Mouse (Mus musculus) ES-E14 (cell line): ENCODE measurements at regions not wholly inside any gene's neighbourhood (a gene's known extent, or its start where the extent isn't known, plus 50 kb on each side); places are given as distances from the start of the nearest gene placed in this dataset.
A peak's percentile ranks its signal among the peaks of the same experiment; 100 is the strongest.

Experiments
- DNase-seq: peaks from one replicate; pipeline ENCODE4 v3.0.0-alpha.2; 2013; ENCODE audit warnings: low read depth, low spot score
- H3K27ac ChIP-seq: 2 replicates; pipeline ENCODE4 v1.5.1; 2012; ENCODE audit warnings: low read depth, mild to moderate bottlenecking, low read length, moderate library complexity, mixed read lengths; ENCODE audit not compliant: poor library complexity, insufficient read depth, severe bottlenecking
- H3K36me3 ChIP-seq: 2 replicates; pipeline ENCODE4 v1.6.1; 2012; ENCODE audit warnings: mild to moderate bottlenecking, low read length, moderate library complexity, mixed read lengths; ENCODE audit not compliant: control insufficient read depth, poor library complexity, insufficient read depth, severe bottlenecking
- H3K4me1 ChIP-seq, 2 experiments: fragments of 150-350 bp in 1 of 2; sonication (generic) in 1 of 2; 2 replicates each; pipeline ENCODE4 v1.6.1; 2012; ENCODE audit warnings: low read length in 2 of 2, mild to moderate bottlenecking in 1 of 2, mixed read lengths in 1 of 2; ENCODE audit not compliant: control insufficient read depth in 2 of 2, insufficient read depth in 2 of 2, poor library complexity in 1 of 2
- H3K4me3 ChIP-seq, 2 experiments: fragments of 150-350 bp in 1 of 2; sonication (generic) in 1 of 2; 2 replicates each; pipeline ENCODE4 v1.5.1; 2012; ENCODE audit warnings: low read length in 2 of 2, low read depth in 1 of 2, mild to moderate bottlenecking in 1 of 2, mixed read lengths in 1 of 2; ENCODE audit not compliant: insufficient read depth in 1 of 2, poor library complexity in 1 of 2, severe bottlenecking in 1 of 2
- H3K9ac ChIP-seq: 2 replicates; pipeline ENCODE4 v1.6.1; 2012; ENCODE audit warnings: low read depth, mild to moderate bottlenecking, low read length, mixed read lengths; ENCODE audit not compliant: poor library complexity, insufficient read depth, severe bottlenecking
- H3K9me3 ChIP-seq: fragments of 150-350 bp; sonication (generic); 2 replicates; pipeline ENCODE4 v1.6.1; 2012; ENCODE audit warnings: low read depth, mild to moderate bottlenecking, low read length; ENCODE audit not compliant: control insufficient read depth, insufficient read depth
- CHD2 ChIP-seq: IDR thresholded peaks from 2 replicates; pipeline ENCODE4 v1.6.1; 2014; ENCODE audit warnings: mild to moderate bottlenecking, low read depth, low read length, inconsistent platforms
- HCFC1 ChIP-seq: IDR thresholded peaks from 2 replicates; pipeline ENCODE4 v1.6.1; 2012; ENCODE audit warnings: low read length, inconsistent platforms, borderline replicate concordance; ENCODE audit not compliant: insufficient read depth
- MAFK ChIP-seq: IDR thresholded peaks from 2 replicates; pipeline ENCODE4 v1.6.1; 2014; ENCODE audit warnings: mild to moderate bottlenecking, low read depth, low read length, inconsistent platforms; ENCODE audit not compliant: insufficient read depth
- ZC3H11A ChIP-seq: IDR thresholded peaks from 2 replicates; pipeline ENCODE4 v1.6.1; 2012; ENCODE audit warnings: low read depth, mild to moderate bottlenecking, inconsistent platforms, low read length, borderline replicate concordance
- ZNF384 ChIP-seq: IDR thresholded peaks from 2 replicates; pipeline ENCODE4 v1.6.1; 2012; ENCODE audit warnings: low read depth, low read length, inconsistent platforms
- in situ Hi-C, 2 experiments: fragments of 600-800 bp; cut with MboI; formaldehyde crosslinking; loops; one replicate each; pipeline ENCODE4 v1.15.1; 2025; ENCODE audit warnings: low sequenced_read_pairs in 2 of 2, inconsistent platforms in 1 of 2; ENCODE audit not compliant: unreplicated experiment in 2 of 2

GRCm38 (mm10) chr4:125847568-125847967 is 176.8 kb upstream of the Csf3r start:
- Histone ChIP-seq H3K4me1 (no peaks in the 10 kb centered on the region), H3K9ac (no peak overlapping the region), H3K27ac (no peak overlapping the region), H3K9me3 (no peaks in the 10 kb centered on the region), H3K4me3 (no peak overlapping the region), H3K36me3 (no peaks in the 10 kb centered on the region)
- DNase-seq = no peak
- TF ChIP-seq HCFC1 (no peak), ZC3H11A (no peak), ZNF384 (no peak), MAFK (no peak), CHD2 (no peak)
- in situ Hi-C loops = no loop called here

- in situ Hi-C loops = no loop called here
- Histone ChIP-seq H3K4me1 (no peaks in the 10 kb centered on the region), H3K36me3 (no peaks in the 10 kb centered on the region), H3K9me3 (no peaks in the 10 kb centered on the region), H3K9ac (no peak overlapping the region), H3K4me3 (no peak overlapping the region), H3K27ac (no peak overlapping the region)
- DNase-seq = peak; percentile 56
- TF ChIP-seq ZNF384 = no peak
- TF ChIP-seq MAFK = no peak
- TF ChIP-seq CHD2 = no peak
- no peak for TF ChIP-seq ZC3H11A
- TF ChIP-seq HCFC1 = no peak
Measured at GRCm38 (mm10) chr4:125850300-125850699, 174.1 kb upstream of the Csf3r start.

GRCm38 (mm10) chr4:125852545-125852944 is 171.8 kb upstream of the Csf3r start:
- in situ Hi-C loops = no loop called here
- no peak overlapping the region for H3K4me3 ChIP-seq
- no peaks in the 10 kb centered on the region for H3K9me3 ChIP-seq
- no peaks in the 10 kb centered on the region for H3K4me1 ChIP-seq
- H3K27ac ChIP-seq = no peak overlapping the region
- no peaks in the 10 kb centered on the region for H3K36me3 ChIP-seq
- TF ChIP-seq CHD2 (no peak), HCFC1 (no peak), ZNF384 (no peak), MAFK (no peak), ZC3H11A (no peak)
- no peak overlapping the region for H3K9ac ChIP-seq
- DNase-seq = no peak

GRCm38 (mm10) chr4:125855983-125856591 is 168.3 kb upstream of the Csf3r start:
- TF ChIP-seq MAFK (no peak), HCFC1 (no peak)
- Histone ChIP-seq H3K9me3 (no peaks in the 10 kb centered on the region), H3K9ac (no peak overlapping the region), H3K27ac (no peak overlapping the region), H3K4me1 (no peaks in the 10 kb centered on the region), H3K36me3 (no peaks in the 10 kb centered on the region), H3K4me3 (no peak overlapping the region)
- in situ Hi-C loops = no loop called here
- no peak for DNase-seq

- no peak overlapping the region for H3K9ac ChIP-seq
- in situ Hi-C loops = no loop called here
- no peak for DNase-seq
- no peak overlapping the region for H3K27ac ChIP-seq
- no peaks in the 10 kb centered on the region for H3K4me1 ChIP-seq
- no peaks in the 10 kb centered on the region for H3K9me3 ChIP-seq
- TF ChIP-seq HCFC1 (no peak), MAFK (no peak), ZNF384 (no peak), CHD2 (no peak), ZC3H11A (no peak)
- H3K4me3 ChIP-seq = no peak overlapping the region
- H3K36me3 ChIP-seq = no peaks in the 10 kb centered on the region
Measured at GRCm38 (mm10) chr4:125856781-125857180, 167.6 kb upstream of the Csf3r start.
